Mouse (Mus musculus): ENCODE measurements at regions not wholly inside any gene's neighbourhood (a gene's known extent, or its start where the extent isn't known, plus 50 kb on each side); places are given as distances from the start of the nearest gene placed in this dataset.

GRCm38 (mm10) chr3:157842872-157843271 is 82.0 kb downstream of the Cth start:
- no peak for DNase-seq

- no peak for DNase-seq
Measured at GRCm38 (mm10) chr3:157841164-157841719, 83.6 kb downstream of the Cth start.

GRCm38 (mm10) chr3:157804307-157804706 is 120.6 kb downstream of the Cth start:
- DNase-seq: no peak

GRCm38 (mm10) chr3:157803356-157803755 is 121.5 kb downstream of the Cth start:
- no peak for DNase-seq

GRCm38 (mm10) chr3:157787559-157788256 is 137.2 kb downstream of the Cth start:
- DNase-seq: no peak

GRCm38 (mm10) chr3:157781071-157781470 is 143.8 kb downstream of the Cth start:
- no peak for DNase-seq

- no peak for DNase-seq
Measured at GRCm38 (mm10) chr3:157777779-157778178, 147.1 kb downstream of the Cth start.

- no peak for DNase-seq
Measured at GRCm38 (mm10) chr3:157763487-157764199, 161.2 kb downstream of the Cth start.

- DNase-seq: no peak
Measured at GRCm38 (mm10) chr3:157759856-157760255, 165.0 kb downstream of the Cth start.

GRCm38 (mm10) chr3:157754826-157755225 is 170.1 kb downstream of the Cth start:
- no peak for DNase-seq

- no peak for DNase-seq
Measured at GRCm38 (mm10) chr3:157750266-157750665, 174.6 kb downstream of the Cth start.

GRCm38 (mm10) chr3:157748395-157749037 is 176.4 kb downstream of the Cth start:
- no peak for DNase-seq

- no peak for DNase-seq
Measured at GRCm38 (mm10) chr3:157743000-157743399, 176.3 kb downstream of the Ptger3 start.

- DNase-seq: no peak
Measured at GRCm38 (mm10) chr3:157739628-157740294, 173.1 kb downstream of the Ptger3 start.

- no peak for DNase-seq
Measured at GRCm38 (mm10) chr3:157732136-157732940, 165.6 kb downstream of the Ptger3 start.

GRCm38 (mm10) chr3:157729711-157730367 is 163.1 kb downstream of the Ptger3 start:
- DNase-seq: no peak

- no peak for DNase-seq
Measured at GRCm38 (mm10) chr3:157724542-157724941, 157.8 kb downstream of the Ptger3 start.

- no peak for DNase-seq
Measured at GRCm38 (mm10) chr3:157723184-157723583, 156.5 kb downstream of the Ptger3 start.

GRCm38 (mm10) chr3:157717313-157717921 is 150.7 kb downstream of the Ptger3 start:
- peak; percentile 84 for DNase-seq

- DNase-seq: peak; percentile 38
Measured at GRCm38 (mm10) chr3:157714023-157714422, 147.3 kb downstream of the Ptger3 start.

All from adrenal gland, postnatal 10 days (tissue).